Mouse (Mus musculus) liver, embryonic 14.5 days (tissue): ENCODE data around the gene Mrpl47.

Source experiments
- CTCF ChIP-seq: IDR thresholded peaks from 2 replicates; pipeline ENCODE4 v1.5.1; 2016; ENCODE audit warnings: antibody characterized with exemption, low read depth, control low read depth
- EP300 ChIP-seq: IDR thresholded peaks from 2 replicates; pipeline ENCODE4 v1.6.1; 2016; ENCODE audit warnings: antibody characterized with exemption, low read depth

GRCm38 (mm10) chr3:32694737-32695582 lies 42.4 kb downstream of the Mrpl47 start:
- peak; percentile 23 for TF ChIP-seq CTCF
- no peak for TF ChIP-seq EP300
